Mouse (Mus musculus): ENCODE results near the gene Cracr2b. TPM values are rescaled to one million over a fixed set of nuclear protein-coding genes. Genes with fewer than 3 reads are reported as not detected.

Gene Cracr2b
- 10 to 100 TPM in 1 of 2 experiments, 1 to 10 TPM in 1; 9.5 to 13.1 TPM for total RNA-seq (2021)
- long read RNA-seq, experiment 1, partial matches to known transcripts, result 7 of 16 reads
- long read RNA-seq, experiment 1, other reads (novel, unspliced or antisense), result 9 of 16 reads
- long read RNA-seq, experiment 2, partial matches to known transcripts, result 1 of 8 reads
- long read RNA-seq, experiment 2, other reads (novel, unspliced or antisense), result 5 of 8 reads

DNA sequence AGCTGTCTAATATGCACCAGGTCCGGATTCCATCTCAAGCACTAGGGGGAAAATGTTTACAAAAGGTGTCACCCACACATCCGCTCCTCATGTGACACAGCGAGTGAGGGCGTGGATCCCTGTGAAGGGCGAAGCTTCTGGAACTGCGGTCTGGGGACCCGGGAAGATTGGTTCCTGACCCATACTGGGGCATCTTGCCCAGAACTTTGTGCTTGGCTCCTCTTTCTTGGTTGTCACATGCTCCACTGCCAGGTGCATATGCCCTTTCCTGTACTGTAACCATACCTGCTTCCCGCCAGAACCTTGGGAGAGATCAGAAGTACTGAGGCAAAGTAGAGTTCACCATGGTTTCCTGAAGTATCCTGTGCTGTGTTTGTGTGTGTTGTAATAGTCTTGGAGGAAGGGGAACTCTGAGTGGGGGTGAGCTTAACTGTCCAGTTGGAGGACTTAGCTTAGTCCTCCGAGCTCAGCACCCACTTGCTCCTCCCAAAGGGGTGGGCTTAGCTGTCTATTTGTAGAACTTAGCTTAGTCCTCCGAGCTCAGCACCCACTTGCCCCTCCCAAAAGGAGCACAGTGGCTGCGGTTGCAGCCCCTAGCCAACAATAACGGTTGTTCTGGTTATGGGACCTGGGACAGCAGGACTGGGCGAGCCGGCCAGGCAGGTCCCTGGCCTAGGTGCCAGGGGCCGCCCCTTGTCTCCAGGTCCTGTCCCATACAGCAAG is at the start of gene Cracr2b:
Gene Cracr2b, plus strand, starts transcription at position 704 of the 723 bp plus-strand sequence.
- no peak for DNase-seq

DNA sequence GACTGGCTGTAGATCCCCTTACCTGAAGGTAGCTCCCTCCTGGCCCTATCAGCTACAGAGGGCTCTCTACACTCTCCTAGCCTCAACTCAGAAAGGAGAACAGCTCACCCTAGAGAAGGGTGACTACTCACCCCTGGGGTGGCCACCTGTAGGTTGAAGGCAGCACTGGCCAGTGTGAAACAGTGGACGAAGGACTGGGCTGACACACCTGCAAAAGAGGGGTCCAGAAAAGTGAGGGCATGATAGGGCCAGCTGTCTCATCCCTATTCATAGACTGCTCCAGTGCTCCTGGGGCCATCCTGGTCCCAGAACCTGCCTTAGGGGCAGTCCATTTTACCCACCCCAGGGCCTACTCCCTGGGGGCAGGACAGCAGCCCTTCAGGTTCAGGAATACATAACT is 49.2 kb upstream of the Cracr2b start:
- no peak for DNase-seq

DNA sequence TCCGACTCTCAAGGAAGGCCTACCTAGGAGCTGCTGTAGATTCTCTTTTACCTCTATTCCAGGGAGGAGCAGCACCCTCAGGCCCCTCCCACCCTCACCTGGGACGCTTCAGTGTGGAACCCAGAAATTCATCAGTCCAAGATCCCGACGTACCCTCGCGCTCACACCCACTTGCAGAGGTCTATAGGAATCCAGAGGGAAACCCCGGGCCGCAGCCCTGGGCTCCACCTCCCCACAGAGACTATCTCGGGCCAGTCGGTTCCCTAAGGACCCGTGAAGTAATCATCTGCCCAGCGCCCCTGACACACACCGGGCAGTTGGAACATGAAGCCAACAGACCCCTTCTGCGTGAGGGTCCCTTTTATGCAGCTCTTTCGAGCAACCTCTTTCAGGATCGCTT is 47.6 kb upstream of the Cracr2b start:
- DNase-seq, result no peak

- DNase-seq, result peak; percentile 100
Observed at GRCm38 (mm10) chr7:141413809-141414584, 46.9 kb upstream of the Cracr2b start, which contains the start of gene Gatd1. Gatd1 (minus strand) TSS chr7:141414136.

- DNase-seq, result no peak
Observed at GRCm38 (mm10) chr7:141416144-141416841, 44.6 kb upstream of the Cracr2b start.

GRCm38 (mm10) chr7:141417731-141418681 is 42.9 kb upstream of the Cracr2b start:
- no peak for DNase-seq

DNA sequence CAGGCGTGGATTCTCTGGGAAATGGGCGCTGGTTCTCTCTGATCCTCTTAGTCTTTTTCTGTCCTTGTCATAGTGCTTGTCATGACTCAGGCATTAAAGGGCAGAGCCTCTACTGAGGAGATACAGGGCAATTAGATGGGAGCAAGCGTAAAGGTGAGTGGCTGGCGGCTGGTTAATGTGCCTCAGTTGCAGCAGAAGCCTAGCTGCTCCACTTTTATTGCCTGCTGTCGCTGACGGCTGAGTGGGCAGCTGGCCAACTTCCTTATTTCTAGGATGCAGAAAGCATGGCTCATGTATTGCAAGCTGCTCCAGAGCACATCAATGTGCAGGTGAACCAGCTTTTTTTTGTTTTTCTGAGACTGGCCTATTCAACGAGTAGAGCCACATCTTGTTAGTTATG is 41.9 kb upstream of the Cracr2b start:
- peak; percentile 50 to 55 for DNase-seq

GRCm38 (mm10) chr7:141420030-141420702 is 40.7 kb upstream of the Cracr2b start:
- DNase-seq, result no peak

- DNase-seq, result no peak
Observed at GRCm38 (mm10) chr7:141423811-141424210, 37.1 kb upstream of the Cracr2b start.

DNA sequence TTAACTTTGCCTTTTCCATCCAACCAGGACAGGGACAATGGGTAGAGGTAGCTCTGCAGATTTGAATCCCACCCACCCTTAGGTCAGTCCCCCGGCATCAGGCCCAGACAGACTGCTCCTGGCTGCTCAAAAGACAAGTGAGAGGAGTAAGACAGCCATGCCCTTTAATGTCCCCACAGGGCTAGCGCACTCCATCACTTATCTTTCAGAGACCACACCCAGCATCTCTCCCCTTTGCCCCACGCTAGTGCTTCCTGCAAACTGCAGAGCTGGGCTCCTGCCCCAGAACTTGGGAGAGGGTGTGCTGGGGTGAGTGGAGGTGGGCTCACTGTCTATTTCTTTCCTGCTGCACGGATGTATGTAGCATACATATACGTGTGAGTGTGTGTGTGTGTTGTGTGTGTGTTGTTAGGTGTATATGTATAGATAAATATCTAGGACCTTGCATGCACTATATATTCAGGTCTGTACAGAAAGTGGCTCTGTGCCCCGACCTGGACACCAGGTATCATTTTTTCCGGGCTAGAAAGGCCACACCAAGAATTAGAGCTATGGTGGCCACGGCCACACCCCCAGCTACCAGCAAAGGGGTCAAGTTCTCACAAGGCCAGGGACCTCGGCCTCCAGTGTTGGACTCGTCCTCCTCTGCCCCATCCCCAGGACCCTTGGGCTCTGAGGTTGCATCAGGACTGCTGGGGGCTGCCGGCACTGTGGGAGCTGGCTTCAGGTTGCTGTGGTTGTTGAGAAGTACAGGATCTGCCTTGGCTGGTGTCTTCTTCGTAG is 33.8 kb upstream of the Cracr2b start:
- no peak for DNase-seq

DNA sequence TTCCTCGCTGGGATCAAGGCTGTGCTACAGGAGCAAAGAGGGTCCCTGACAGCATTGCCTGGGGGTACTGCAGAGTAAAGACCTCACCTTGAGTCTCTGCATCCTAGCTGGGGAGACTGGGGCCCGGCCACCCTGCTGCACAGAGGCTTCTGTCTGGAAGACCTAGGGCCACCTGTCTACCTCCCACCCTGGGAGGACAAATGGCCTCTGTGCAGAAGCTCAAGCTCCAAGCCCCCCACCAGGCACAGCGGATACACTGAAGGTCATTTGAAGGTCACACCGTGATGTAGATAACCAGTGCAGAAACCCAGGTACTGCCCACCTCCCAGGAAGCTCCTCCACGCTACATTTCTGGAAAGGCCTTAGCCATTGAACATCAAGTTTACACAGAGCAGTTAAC is 32.2 kb upstream of the Cracr2b start:
- DNase-seq, result no peak

GRCm38 (mm10) chr7:141429310-141429709 is 31.6 kb upstream of the Cracr2b start, which contains the start of gene Cend1:
Cend1 (minus strand) TSS chr7:141429491.
- peak; percentile 57 to 66 for DNase-seq

- DNase-seq, result peak; percentile 62 to 70
Observed at GRCm38 (mm10) chr7:141429840-141430584, 30.9 kb upstream of the Cracr2b start.

DNA sequence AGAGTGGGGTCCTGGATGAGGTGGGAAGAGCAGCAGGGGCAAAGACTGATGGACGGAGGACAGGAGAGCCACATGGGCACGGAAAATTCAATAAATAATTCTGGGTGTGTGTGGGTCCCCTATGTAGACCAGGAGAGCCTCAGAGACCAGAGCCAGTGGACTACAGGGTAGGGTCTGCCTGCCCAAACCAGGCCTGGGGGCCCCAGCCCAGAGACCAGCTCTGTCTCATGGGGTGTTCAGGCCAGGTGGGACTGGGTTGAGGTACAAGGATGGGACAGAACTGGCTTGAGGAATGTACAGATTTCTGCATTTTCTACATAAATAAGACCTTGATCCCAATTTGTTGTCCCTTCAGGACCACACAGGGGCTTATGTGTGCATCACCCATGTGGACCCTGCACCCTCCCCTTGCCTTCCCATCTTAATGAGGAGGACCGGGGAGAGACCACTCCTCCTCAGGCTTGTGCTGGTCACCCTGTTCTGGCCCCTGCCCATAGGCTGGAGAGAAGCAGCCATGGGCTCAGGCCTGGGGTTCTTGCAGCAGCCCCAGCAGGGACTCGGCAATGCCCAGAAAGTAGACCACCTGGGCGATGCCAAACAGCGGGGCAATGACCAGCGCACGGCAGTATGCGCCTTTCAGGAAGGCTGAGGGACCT is 30.2 kb upstream of the Cracr2b start:
- DNase-seq, result no peak

- DNase-seq, result no peak
Observed at GRCm38 (mm10) chr7:141431434-141432185, 29.3 kb upstream of the Cracr2b start.

DNA sequence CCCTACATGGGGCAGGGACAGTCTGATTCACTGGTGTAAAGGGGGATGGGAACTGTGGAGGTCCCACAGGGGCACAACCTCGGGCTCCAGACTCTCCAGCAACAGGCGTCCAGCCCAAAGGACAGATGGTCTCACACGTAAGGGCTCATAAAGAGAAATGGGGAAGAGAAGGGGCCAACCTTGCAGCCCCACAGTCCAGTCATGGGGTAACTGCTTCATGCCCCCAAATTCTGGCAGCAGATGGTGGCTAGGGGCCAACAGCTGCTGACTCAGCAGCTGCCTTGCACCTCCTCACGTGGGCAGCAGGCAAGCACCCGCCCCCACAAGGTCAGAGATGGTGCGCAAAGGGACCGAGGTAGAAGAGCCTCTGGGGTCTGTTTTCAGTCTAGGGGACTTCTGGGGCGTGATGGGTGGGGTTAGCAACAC is 28.7 kb upstream of the Cracr2b start:
- peak; percentile 89 to 92 for DNase-seq

DNA sequence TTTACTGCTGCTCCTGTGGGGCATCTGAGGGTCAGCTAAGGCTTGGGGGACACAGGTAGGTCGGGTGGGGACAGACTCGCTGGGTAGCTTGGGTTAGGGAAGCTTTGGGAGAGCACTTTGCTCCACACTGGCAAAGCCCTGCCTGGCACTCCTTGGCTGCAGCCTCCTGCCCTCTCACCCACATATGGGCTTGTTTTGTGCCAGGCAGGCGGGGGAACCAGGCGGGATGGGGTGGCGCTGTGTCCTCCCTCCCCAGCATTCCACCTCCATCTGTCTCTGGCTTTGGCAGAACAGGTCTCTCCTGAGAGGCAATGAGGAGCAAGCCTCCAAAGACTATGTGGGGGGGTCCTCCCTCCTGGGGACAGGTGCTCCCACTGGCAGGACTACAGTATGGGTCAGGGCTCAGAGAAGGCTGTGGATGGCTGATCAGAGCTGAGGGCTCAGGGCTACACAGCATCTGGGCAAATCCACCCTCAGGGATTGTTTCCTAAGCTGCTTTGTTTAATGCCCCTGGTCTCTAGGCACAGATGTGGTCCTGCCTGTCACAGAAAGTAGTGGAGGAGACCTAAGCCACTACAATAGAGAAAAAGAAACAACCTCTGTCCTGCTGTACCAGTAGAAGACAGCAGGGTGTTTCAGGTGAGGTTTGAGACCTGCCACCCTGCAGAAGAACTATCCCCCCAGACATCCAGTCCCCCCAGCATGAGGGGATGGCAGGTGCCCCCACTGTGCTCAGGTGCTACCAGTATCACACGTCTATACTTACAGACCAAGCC is 28.0 kb upstream of the Cracr2b start:
- DNase-seq, result peak; percentile 82 to 88
